Mouse (Mus musculus) kidney, adult 18-20 months (tissue): Measurements from ENCODE around the gene Prr14.

ENCODE experiments used
- DNase-seq: peaks from one replicate; pipeline ENCODE4 v3.0.0; 2021

The Prr14 gene

GRCm38 (mm10) chr7:127512231-127513015 is 53.0 kb downstream of the Prr14 start:
- DNase-seq, result peak; percentile 91

GRCm38 (mm10) chr7:127513016-127513390 is 53.6 kb downstream of the Prr14 start:
- DNase-seq, result no peak

GRCm38 (mm10) chr7:127513781-127514180 is 54.4 kb downstream of the Prr14 start:
- no peak for DNase-seq

- no peak for DNase-seq
Measured at GRCm38 (mm10) chr7:127515846-127516245, 56.4 kb downstream of the Prr14 start.

- no peak for DNase-seq
Measured at GRCm38 (mm10) chr7:127516344-127516743, 56.9 kb downstream of the Prr14 start.

GRCm38 (mm10) chr7:127519284-127519683 is 59.9 kb downstream of the Prr14 start, which contains the start of gene Gm42715:
Gene Gm42715, plus strand, starts transcription at chr7:127519584.
- DNase-seq, result no peak
